Mouse (Mus musculus) left cerebral cortex, adult 11 months (tissue): ENCODE measurements around the gene Catsperz.
"Not testable (repeated sequence)": the region's sequence is repeated elsewhere in the genome, so short reads cannot be mapped to it uniquely, and the experiment has no call there.

Experiments
- DNase-seq: peaks from one replicate; pipeline ENCODE4 v3.0.0; 2022; ENCODE audit warnings: low spot score

The Catsperz gene

DNA sequence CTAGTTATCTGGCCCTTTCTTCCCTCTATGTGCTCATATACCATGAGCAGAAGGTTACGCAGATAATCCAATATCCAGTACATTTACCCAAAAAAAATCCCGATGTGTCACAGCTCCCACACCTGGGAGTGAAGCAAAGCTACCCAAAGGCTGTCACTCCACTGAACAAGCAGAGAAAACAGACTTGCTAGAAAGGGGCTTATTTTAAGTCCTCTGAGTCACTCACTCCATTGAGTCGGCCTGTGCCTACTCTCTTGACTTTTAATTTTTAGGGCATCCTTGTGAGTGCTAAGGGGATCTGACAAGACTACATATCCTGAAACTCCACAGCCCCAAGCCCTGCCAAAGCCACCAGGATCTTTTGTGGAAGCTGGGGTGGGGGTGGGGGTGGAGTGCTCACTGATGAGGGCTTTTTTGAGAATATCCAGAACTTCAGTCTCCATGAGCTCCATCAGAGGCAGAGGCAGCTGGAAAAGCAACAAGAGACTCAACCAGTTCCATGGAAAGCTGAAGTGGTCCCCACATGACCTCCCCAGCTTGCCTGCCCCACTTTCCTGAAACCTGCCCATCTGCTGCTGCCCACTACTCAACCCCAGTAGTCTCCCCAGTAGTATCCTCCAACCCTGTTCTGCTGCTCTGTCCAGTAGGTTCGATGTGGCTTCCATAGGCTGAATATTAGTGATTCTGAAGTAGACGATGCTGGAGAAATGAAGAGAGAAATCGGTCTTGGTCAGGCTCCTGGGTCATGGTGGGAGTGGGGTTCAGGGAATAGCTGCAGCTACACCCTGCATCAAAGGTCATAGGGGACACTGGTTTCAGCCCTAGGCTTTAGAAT, 2.1 kb downstream of the Catsperz start:
- no peak for DNase-seq

GRCm38 (mm10) chr19:6921647-6922567, 3.3 kb downstream of the Catsperz start, which contains the start of gene Esrra:
Esrra (minus strand) TSS chr19:6921813.
- DNase-seq = peak; percentile 100

- no peak for DNase-seq
These were observed 4.2 kb downstream of the Catsperz start for GRCm38 (mm10) chr19:6920741-6921636.

DNA sequence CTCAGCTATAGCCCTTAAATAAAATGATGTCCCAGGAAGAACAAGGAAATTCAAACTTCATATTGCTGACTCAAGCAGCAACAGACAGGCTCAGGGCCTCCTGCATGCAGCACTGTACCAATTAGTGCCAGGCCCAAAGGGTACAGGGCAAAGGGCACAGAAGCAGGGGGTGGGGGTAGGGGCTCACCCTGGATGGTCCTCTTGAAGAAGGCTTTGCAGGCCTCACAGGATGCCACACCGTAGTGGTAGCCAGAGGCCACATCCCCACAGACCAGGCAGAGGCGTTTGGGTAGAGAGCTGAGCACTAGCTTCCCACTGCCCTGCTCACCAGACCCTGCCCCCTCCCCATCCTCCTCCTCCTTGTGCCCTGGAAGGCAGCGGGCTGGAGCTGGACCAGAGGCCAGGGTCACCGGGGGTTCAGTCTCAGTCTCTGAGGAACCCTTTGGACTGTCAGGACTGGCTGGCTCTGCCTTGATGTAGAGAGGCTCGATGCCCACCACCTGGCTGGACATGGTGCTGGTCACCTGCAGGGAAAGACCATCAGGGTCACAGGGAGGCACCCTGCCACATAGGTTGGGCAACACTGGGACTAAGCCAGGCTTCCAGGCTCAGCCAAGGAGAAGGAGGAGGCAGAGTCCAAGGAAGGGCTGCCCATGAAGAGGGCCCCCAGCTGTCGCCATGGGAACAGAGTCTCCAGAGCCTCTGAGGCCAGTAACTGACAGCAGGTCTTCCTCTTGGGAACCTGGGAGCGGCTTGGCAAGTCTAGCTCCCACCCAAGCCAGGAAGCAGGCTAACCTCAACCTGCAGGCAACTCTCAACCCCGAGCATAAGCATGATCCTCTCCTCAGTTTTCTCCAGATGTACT, 5.1 kb downstream of the Catsperz start:
- DNase-seq = no peak

DNA sequence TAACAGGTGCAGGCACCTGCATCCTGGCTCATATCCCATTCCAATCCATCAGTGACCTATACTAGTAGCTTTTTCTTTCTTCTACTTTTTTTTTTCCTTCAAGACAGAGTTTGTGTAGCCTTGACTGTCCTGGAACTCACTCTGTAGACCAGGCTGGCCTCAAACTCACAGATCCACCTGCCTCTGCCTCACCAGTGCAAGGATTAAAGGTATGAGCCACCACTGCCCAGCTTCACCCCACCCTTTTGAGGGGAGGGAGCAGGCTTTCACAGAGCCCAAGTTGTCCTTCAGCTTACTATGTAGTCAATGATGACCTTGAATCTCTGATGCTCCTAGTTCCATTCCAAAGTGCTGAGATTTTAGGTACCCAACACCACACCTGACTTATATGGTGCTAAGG, 5.7 kb downstream of the Catsperz start:
- no peak for DNase-seq

DNA sequence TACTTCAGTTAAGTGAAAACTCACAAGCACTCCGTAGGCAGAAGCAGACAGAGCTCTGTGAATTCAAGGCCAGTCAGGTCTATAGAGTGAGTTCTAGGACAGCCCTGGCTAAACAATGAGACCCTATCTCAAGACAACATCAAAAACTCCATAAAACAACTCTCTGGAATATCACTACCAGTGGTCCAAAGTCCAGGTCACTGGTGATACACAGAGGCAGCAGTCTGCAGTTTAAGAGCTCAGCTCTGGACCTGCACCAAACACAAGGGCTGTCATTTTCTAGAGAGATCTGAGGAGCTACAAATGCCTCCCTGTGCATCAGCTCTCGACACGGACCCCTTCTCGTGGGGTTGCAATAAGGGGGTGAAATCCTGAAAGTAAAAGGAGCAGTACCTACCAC, 6.9 kb downstream of the Catsperz start:
- no peak for DNase-seq

- no peak for DNase-seq
These were observed 8.7 kb downstream of the Catsperz start for GRCm38 (mm10) chr19:6916496-6916895.

DNA sequence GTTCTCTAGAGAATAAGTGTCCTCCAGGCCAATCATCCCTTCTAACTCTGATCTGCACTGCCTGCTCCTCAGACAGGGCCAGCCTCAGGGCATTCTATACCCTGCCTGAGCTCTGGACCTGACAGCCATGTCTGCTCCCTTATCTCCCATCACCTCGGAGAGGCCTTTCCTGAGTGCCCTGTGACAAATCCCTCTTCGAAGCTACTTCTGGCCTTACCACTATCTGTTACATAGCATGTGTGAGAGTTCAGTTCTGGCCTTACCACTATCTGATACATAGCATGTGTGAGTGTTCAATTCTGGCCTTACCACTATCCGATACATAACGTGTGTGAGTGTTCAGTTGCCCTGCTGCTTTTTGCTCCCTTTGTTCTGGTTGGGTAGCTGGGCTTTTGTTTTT, 9.9 kb downstream of the Catsperz start:
- no peak for DNase-seq

GRCm38 (mm10) chr19:6914540-6914939, 10.6 kb downstream of the Catsperz start:
- no peak for DNase-seq

- no peak for DNase-seq
These were observed 11.2 kb downstream of the Catsperz start for GRCm38 (mm10) chr19:6913991-6914390.

DNA sequence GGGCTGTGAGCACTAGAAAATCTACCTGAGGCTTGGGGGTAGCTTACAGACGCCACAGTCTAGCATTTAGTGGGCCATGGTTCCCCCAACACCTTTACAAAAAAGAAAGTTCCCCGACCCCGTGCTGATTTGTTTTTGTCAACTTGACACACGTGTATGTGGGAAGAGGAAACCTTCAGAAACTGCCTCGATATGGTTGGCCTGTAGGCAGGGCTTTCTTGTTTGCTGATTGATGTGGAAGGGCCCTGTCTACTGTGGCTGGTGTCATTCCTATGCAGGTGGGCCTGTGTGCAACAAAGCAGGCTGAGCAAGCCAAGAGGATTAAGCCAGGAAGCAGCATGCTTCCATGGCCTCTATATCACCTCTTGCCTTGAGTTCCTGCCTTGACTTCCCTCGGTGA, 12.1 kb downstream of the Catsperz start:
- DNase-seq = no peak

DNA sequence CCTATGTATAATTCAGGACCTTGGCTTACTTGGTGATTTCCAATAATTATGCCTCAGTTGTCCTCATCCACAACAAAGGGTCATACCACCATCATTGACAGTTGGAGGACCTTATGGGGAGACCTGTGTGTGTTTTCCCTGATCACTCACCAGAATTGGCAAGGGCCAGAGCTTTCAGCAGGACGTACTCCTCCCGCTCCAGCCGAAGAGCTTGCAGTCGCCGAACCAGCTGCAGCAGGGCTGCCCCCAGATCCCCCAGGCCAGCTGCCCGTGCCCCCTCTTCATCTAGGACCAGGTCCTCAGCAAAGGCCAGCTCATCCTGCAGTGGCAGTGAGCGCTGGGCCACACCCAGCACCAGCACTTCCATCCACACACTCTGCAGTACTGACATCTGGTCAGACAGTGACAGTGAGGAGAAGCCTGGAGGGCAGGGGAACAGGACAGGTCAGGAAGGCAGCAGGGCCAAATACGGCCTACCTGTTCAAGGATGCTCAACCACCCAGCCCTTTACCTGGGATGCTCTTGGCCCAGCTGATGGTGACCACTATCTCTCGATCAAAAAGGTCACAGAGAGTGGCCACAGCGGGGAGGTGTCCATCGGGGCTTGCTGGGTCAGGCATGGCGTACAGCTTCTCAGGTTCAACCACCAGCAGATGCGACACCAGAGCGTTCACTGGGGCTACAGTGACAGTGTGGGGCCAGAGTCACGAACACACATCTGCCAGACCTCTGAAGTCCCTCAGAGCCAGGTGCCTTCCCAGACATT, 12.8 kb downstream of the Catsperz start:
- no peak for DNase-seq

DNA sequence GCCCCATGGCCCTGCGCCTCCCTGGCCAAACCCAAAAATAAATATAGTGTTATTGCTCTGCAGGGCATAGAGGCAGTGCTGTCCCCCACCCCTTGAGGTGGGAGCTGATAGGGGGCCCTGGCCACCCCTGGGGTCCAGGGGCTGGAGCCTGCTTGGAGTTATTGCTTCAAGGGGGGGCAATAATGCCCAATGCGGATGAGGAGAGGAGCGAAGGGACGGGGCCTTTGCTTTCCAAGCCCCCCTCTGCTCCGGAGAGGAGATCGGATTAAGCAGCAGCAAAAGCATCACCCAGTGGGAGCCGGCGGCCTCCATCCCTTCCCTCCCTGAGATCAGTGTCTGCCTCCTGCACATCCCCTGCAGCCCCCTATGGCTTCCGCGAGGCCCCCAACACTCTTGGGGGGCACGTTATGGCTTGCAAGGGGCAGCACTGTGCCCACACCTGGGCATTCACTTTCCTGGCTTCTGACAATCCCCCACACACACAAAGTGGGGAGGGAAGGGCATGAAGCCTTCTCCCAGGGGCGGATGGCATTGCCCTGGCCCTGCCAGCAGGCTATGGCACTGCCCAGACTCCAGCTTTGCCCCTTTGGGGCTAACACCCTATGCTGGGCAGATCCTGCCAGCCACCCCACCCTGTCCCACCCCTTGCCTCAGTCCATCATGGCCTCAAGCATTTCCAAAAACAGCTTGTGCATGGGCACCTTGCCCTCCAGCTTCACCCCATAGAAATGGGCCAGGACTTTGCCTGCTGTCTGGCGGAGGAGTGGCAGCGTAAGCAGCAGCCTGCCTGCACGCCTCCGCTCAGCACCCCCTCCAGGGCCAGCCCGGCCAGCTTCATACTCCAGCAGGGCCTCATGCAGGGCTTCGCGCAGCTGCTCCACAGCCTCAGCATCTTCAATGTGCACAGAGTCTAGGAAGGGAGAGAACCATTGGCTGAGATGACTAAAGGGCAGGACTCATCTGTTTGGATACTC, 13.8 kb downstream of the Catsperz start:
- DNase-seq = no peak

GRCm38 (mm10) chr19:6910306-6910705, 14.9 kb downstream of the Catsperz start:
- not testable (repeated sequence) for DNase-seq

GRCm38 (mm10) chr19:6909507-6910289, 15.5 kb downstream of the Catsperz start, which contains the start of the genes Trmt112 and Prdx5:
Trmt112 (plus strand) TSS chr19:6909698.
Prdx5 (minus strand) TSS chr19:6910106.
- DNase-seq = peak; percentile 88

- no peak for DNase-seq
These were observed 16.2 kb downstream of the Catsperz start for GRCm38 (mm10) chr19:6909021-6909420.

DNA sequence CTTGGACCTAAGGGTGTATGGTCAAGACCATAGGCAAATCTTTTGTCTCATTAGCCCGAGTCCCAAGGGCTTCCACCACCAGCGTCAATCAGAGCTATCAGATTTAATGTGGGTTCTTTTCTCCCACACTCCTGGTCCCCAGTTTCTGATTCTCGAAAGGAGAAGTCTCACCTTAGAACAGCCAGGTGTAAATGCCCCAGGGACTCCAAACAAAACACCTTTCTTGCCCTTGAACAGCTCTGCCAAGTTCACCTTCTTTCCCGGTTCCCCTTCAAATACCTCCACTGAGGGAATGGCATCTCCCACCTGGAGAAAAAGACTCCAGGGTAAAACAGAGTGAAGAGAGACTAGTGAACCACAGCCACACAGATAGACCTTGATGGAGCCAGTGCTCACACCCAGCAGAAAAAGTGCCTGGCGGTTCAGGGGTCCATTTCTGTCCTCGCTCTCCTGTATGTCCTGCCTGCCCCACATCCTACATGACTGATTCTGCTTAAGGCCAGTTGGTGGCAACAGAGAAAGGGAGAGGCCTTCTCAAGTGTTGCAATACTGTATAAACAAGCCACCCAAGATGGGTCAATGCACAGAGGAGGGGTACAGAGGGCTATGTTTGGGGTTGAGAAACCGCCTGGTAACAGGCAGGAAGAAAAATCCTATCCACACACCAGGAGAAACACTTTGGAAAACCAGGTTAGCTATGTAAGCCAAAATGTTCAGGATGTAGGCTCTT, 17.2 kb downstream of the Catsperz start:
- DNase-seq = no peak
